Mouse (Mus musculus) liver (tissue): ENCODE results near the gene Zfp951.
"Not testable (repeated sequence)": the region's sequence is repeated elsewhere in the genome, so short reads cannot be mapped to it uniquely, and the experiment has no call there.

ENCODE experiments used
- DNase-seq: peaks from one replicate; pipeline ENCODE4 v3.0.0-alpha.2; 2020; ENCODE audit warnings: mixed read lengths

Zfp951 gene

GRCm38 (mm10) chr5:104859962-104860525 lies at the start of gene Zfp951:
TSS of gene Zfp951 (minus strand) at chr5:104860070.
- DNase-seq: peak; percentile 15

GRCm38 (mm10) chr5:104906556-104906955 lies 46.7 kb upstream of the Zfp951 start:
- not testable (repeated sequence) for DNase-seq

- DNase-seq: not testable (repeated sequence)
Observed at GRCm38 (mm10) chr5:104859045-104859961, 567 bp downstream of the Zfp951 start.

GRCm38 (mm10) chr5:104854546-104854945 lies 5.3 kb downstream of the Zfp951 start:
- DNase-seq: not testable (repeated sequence)

GRCm38 (mm10) chr5:104833330-104833729 lies 26.5 kb downstream of the Zfp951 start:
- DNase-seq: no peak

- DNase-seq: no peak
Observed at GRCm38 (mm10) chr5:104829611-104830010, 30.3 kb downstream of the Zfp951 start.

GRCm38 (mm10) chr5:104770138-104770537 lies 89.7 kb downstream of the Zfp951 start:
- DNase-seq: not testable (repeated sequence)
